Mouse (Mus musculus) kidney, embryonic 15.5 days (tissue): ENCODE results near the gene Stc2. TPM values are rescaled to one million over a fixed set of nuclear protein-coding genes. Genes with fewer than 3 reads are reported as not detected.

Experiments
- ATAC-seq: fragments of 200-750 bp; cut with Nextera tagmentation; replicated peaks from 2 replicates; pipeline ENCODE4 v1.8.0; 2017; ENCODE audit warnings: moderate TSS enrichment; ENCODE audit not compliant: low FRiP score
- H3K27ac ChIP-seq: fragments of 300-500 bp; sonication (generic); 2 replicates; pipeline ENCODE4 v1.5.1; 2015; ENCODE audit warnings: mild to moderate bottlenecking, inconsistent platforms
- H3K27me3 ChIP-seq: fragments of 300-500 bp; sonication (generic); 2 replicates; pipeline ENCODE4 v1.6.1; 2015; ENCODE audit warnings: inconsistent platforms
- H3K36me3 ChIP-seq: fragments of 300-500 bp; sonication (generic); 2 replicates; pipeline ENCODE4 v1.6.1; 2015; ENCODE audit warnings: inconsistent platforms
- H3K4me1 ChIP-seq: fragments of 300-500 bp; sonication (generic); 2 replicates; pipeline ENCODE4 v1.6.1; 2015; ENCODE audit warnings: inconsistent platforms
- H3K4me2 ChIP-seq: fragments of 300-500 bp; sonication (generic); 2 replicates; pipeline ENCODE4 v1.6.1; 2015; ENCODE audit warnings: moderate library complexity, mild to moderate bottlenecking, inconsistent platforms
- H3K4me3 ChIP-seq: fragments of 300-500 bp; sonication (generic); replicated peaks from 2 replicates; pipeline ENCODE4 v1.5.1; 2015; ENCODE audit warnings: mild to moderate bottlenecking, inconsistent platforms
- H3K9ac ChIP-seq: fragments of 300-500 bp; sonication (generic); 2 replicates; pipeline ENCODE4 v1.6.1; 2015; ENCODE audit warnings: mild to moderate bottlenecking, inconsistent platforms
- H3K9me3 ChIP-seq: fragments of 300-500 bp; sonication (generic); replicated peaks from 2 replicates; pipeline ENCODE4 v1.6.1; 2016; ENCODE audit warnings: inconsistent platforms
- WGBS: fragments of 180-500 bp; shearing (Covaris S2); methylation state at CpG from one replicate; pipeline ENCODE4 v1.1.7; 2015; ENCODE audit warnings: mixed read lengths; 5-methylcytosine and 5-hydroxymethylcytosine counted together
- polyA plus RNA-seq: library from polyadenylated mRNA; unstranded; fragments of >200 nt; fragmentation: Nextera tagmentation; extraction: Ambion mirVana; gene quantifications from 2 replicates; pipeline ENCODE4 v1.2.1, GENCODE M21; 2015

Gene Stc2
- polyA plus RNA-seq, 1 experiment from 2014 or later, result 2.8 TPM

- WGBS, result 18% methylated on average over 8 of the region's 8 CpGs
Measured at GRCm38 (mm10) chr11:31365280-31365679, 4.6 kb downstream of the Stc2 start.

GRCm38 (mm10) chr11:31362856-31363255 is 7.0 kb downstream of the Stc2 start:
- no peaks in the 10 kb centered on the region for H3K9me3 ChIP-seq
- H3K4me3 ChIP-seq, result no peak overlapping the region
- H3K27me3 ChIP-seq, result peaks cover 12% of the 10 kb centered on the region
- H3K36me3 ChIP-seq, result no peaks in the 10 kb centered on the region
- no peak overlapping the region for H3K4me2 ChIP-seq
- no peak overlapping the region for H3K9ac ChIP-seq
- WGBS, result 89% methylated on average over 1 of the region's 1 CpGs
- no peak overlapping the region for H3K27ac ChIP-seq
- no peak for ATAC-seq
- peaks cover 7% of the 10 kb centered on the region; the same call in 1 of the 2 replicates for H3K4me1 ChIP-seq

More at GRCm38 (mm10) chr11:31365280-31365679, 4.6 kb downstream of the Stc2 start:
- ATAC-seq, result no peak
- no peak overlapping the region for H3K27ac ChIP-seq
- peaks cover 18% of the 10 kb centered on the region for H3K27me3 ChIP-seq
- H3K4me3 ChIP-seq, result no peak overlapping the region
- peaks cover 20% of the 10 kb centered on the region for H3K4me1 ChIP-seq
- no peak overlapping the region for H3K9ac ChIP-seq
- no peaks in the 10 kb centered on the region for H3K36me3 ChIP-seq
- no peaks in the 10 kb centered on the region for H3K9me3 ChIP-seq
- no peak overlapping the region for H3K4me2 ChIP-seq

GRCm38 (mm10) chr11:31362330-31362729 is 7.5 kb downstream of the Stc2 start:
- no peaks in the 10 kb centered on the region for H3K36me3 ChIP-seq
- no peak overlapping the region for H3K4me2 ChIP-seq
- H3K9me3 ChIP-seq, result no peaks in the 10 kb centered on the region
- no peak overlapping the region for H3K27ac ChIP-seq
- peaks cover 7% of the 10 kb centered on the region; the same call in 1 of the 2 replicates for H3K4me1 ChIP-seq
- H3K27me3 ChIP-seq, result peaks cover 7% of the 10 kb centered on the region
- no peak overlapping the region for H3K9ac ChIP-seq
- no peak overlapping the region for H3K4me3 ChIP-seq
- ATAC-seq, result no peak
- WGBS, result 83% methylated on average over 3 of the region's 3 CpGs

GRCm38 (mm10) chr11:31361047-31361446 is 8.8 kb downstream of the Stc2 start:
- no peak overlapping the region for H3K4me2 ChIP-seq
- H3K9ac ChIP-seq, result no peak overlapping the region
- no peaks in the 10 kb centered on the region; the same call in 1 of the 2 replicates for H3K27me3 ChIP-seq
- H3K27ac ChIP-seq, result no peak overlapping the region
- no peak overlapping the region for H3K4me3 ChIP-seq
- peaks cover 7% of the 10 kb centered on the region; the same call in 1 of the 2 replicates for H3K4me1 ChIP-seq
- 96% methylated on average over 4 of the region's 4 CpGs for WGBS
- no peak for ATAC-seq
- H3K9me3 ChIP-seq, result no peaks in the 10 kb centered on the region
- no peaks in the 10 kb centered on the region for H3K36me3 ChIP-seq

- Histone ChIP-seq H3K4me2 (no peak overlapping the region), H3K36me3 (no peaks in the 10 kb centered on the region), H3K27me3 (no peaks in the 10 kb centered on the region; the same call in 1 of the 2 replicates), H3K4me1 (0 out of 2 replicates have a peak, but pooled peaks cover 3% of the 10 kb centered on the region), H3K9me3 (no peaks in the 10 kb centered on the region), H3K27ac (no peak overlapping the region), H3K4me3 (no peak overlapping the region), H3K9ac (no peak overlapping the region)
- no peak; the same call in 1 of the 2 replicates for ATAC-seq
- 51% methylated on average over 6 of the region's 6 CpGs for WGBS
Measured at GRCm38 (mm10) chr11:31359283-31359902, 10.5 kb downstream of the Stc2 start.

GRCm38 (mm10) chr11:31358453-31358852 is 11.4 kb downstream of the Stc2 start:
- H3K36me3 ChIP-seq, result no peaks in the 10 kb centered on the region
- H3K4me1 ChIP-seq, result 0 out of 2 replicates have a peak, but pooled peaks cover 3% of the 10 kb centered on the region
- H3K9ac ChIP-seq, result no peak overlapping the region
- H3K4me3 ChIP-seq, result no peak overlapping the region
- H3K4me2 ChIP-seq, result no peak overlapping the region
- WGBS, result 92% methylated on average over 5 of the region's 5 CpGs
- no peak for ATAC-seq
- no peaks in the 10 kb centered on the region for H3K9me3 ChIP-seq
- H3K27me3 ChIP-seq, result no peaks in the 10 kb centered on the region; the same call in 1 of the 2 replicates
- H3K27ac ChIP-seq, result no peak overlapping the region

- H3K36me3 ChIP-seq, result no peaks in the 10 kb centered on the region
- H3K9ac ChIP-seq, result no peak overlapping the region
- no peak overlapping the region for H3K4me3 ChIP-seq
- H3K4me1 ChIP-seq, result 0 out of 2 replicates have a peak, but pooled peaks cover 3% of the 10 kb centered on the region
- no peak overlapping the region for H3K27ac ChIP-seq
- ATAC-seq, result no peak
- no peaks in the 10 kb centered on the region; the same call in 1 of the 2 replicates for H3K27me3 ChIP-seq
- H3K9me3 ChIP-seq, result no peaks in the 10 kb centered on the region
- H3K4me2 ChIP-seq, result no peak overlapping the region
Measured at GRCm38 (mm10) chr11:31356866-31357265, 13.0 kb downstream of the Stc2 start.

GRCm38 (mm10) chr11:31355737-31356136 is 14.1 kb downstream of the Stc2 start:
- no peaks in the 10 kb centered on the region for H3K9me3 ChIP-seq
- no peaks in the 10 kb centered on the region for H3K27me3 ChIP-seq
- no peak overlapping the region for H3K27ac ChIP-seq
- H3K4me1 ChIP-seq, result 0 out of 2 replicates have a peak, but pooled peaks cover 3% of the 10 kb centered on the region
- WGBS, result 94% methylated on average over 1 of the region's 1 CpGs
- no peak overlapping the region for H3K9ac ChIP-seq
- H3K36me3 ChIP-seq, result no peaks in the 10 kb centered on the region
- no peak overlapping the region for H3K4me2 ChIP-seq
- no peak for ATAC-seq
- no peak overlapping the region for H3K4me3 ChIP-seq

GRCm38 (mm10) chr11:31354514-31354913 is 15.4 kb downstream of the Stc2 start:
- 69% methylated on average over 1 of the region's 1 CpGs for WGBS
- H3K4me1 ChIP-seq, result 0 out of 2 replicates have a peak, but pooled peaks cover under 1% of the 10 kb centered on the region
- H3K36me3 ChIP-seq, result no peaks in the 10 kb centered on the region
- no peak overlapping the region for H3K4me3 ChIP-seq
- H3K4me2 ChIP-seq, result no peak overlapping the region
- no peaks in the 10 kb centered on the region for H3K9me3 ChIP-seq
- H3K9ac ChIP-seq, result no peak overlapping the region
- H3K27me3 ChIP-seq, result no peaks in the 10 kb centered on the region
- ATAC-seq, result no peak
- H3K27ac ChIP-seq, result no peak overlapping the region

Other genes with a start within 250 kb of the Stc2 start
- gene Gm17332, start 187.6 kb downstream of the Stc2 start, polyA plus RNA-seq, result not detected in 2 replicates